Mouse (Mus musculus): Measurements from ENCODE around the gene Cfap44. TPM values are rescaled to one million over a fixed set of nuclear protein-coding genes. Genes with fewer than 3 reads are reported as not detected.
A peak's percentile ranks its signal among the peaks of the same experiment; 100 is the strongest.

Cfap44 gene
- polyA plus RNA-seq, 1 experiment from 2014 or later, result 4.7 TPM

- no peaks in the 10 kb centered on the region for H3K9me3 ChIP-seq (ENCODE audit: low read length)
- H3K36me3 ChIP-seq (ENCODE audit: insufficient read depth, low read length), result 0 out of 2 replicates have a peak, but pooled peaks cover 3% of the 10 kb centered on the region
- H3K9ac ChIP-seq (replicated peaks; ENCODE audit: low read depth), result no peak overlapping the region
- TF ChIP-seq CTCF (IDR thresholded peaks at IDR 0.05) (peak; percentile 85), EP300 (IDR thresholded peaks at IDR 0.05) (no peak)
- no peak overlapping the region for H3K4me2 ChIP-seq (replicated peaks; ENCODE audit: low read depth, low read length)
- H3K27ac ChIP-seq (ENCODE audit: low read length), result no peak overlapping the region
- no peaks in the 10 kb centered on the region for H3K27me3 ChIP-seq (replicated peaks; ENCODE audit: insufficient read depth, low read length)
- H3K4me3 ChIP-seq (ENCODE audit: low read depth, low read length), result no peak overlapping the region
- H3K4me1 ChIP-seq (ENCODE audit: insufficient read depth, low read depth, low read length), result no peaks in the 10 kb centered on the region
- peak; percentile 61 for DNase-seq (ENCODE audit: low spot score)
- ATAC-seq, result no peak
- 83% methylated on average over 10 of the region's 10 CpGs for WGBS
Measured at GRCm38 (mm10) chr16:44361921-44362890, 32.4 kb upstream of the Cfap44 start.

GRCm38 (mm10) chr16:44365522-44365921 lies 29.1 kb upstream of the Cfap44 start:
- TF ChIP-seq EP300 (IDR thresholded peaks at IDR 0.05) (no peak), CTCF (IDR thresholded peaks at IDR 0.05) (no peak)
- Histone ChIP-seq H3K9me3 (ENCODE audit: low read length) (no peaks in the 10 kb centered on the region), H3K27ac (ENCODE audit: low read length) (no peak overlapping the region), H3K27me3 (replicated peaks; ENCODE audit: insufficient read depth, low read length) (no peaks in the 10 kb centered on the region), H3K36me3 (ENCODE audit: insufficient read depth, low read length) (0 out of 2 replicates have a peak, but pooled peaks cover 7% of the 10 kb centered on the region), H3K4me1 (ENCODE audit: insufficient read depth, low read depth, low read length) (no peaks in the 10 kb centered on the region), H3K9ac (replicated peaks; ENCODE audit: low read depth) (no peak overlapping the region), H3K4me3 (ENCODE audit: low read depth, low read length) (no peak overlapping the region), H3K4me2 (replicated peaks; ENCODE audit: low read depth, low read length) (no peak overlapping the region)
- WGBS, result 88% methylated on average over 7 of the region's 7 CpGs
- ATAC-seq (no peak), DNase-seq (ENCODE audit: low spot score) (no peak)

- no peaks in the 10 kb centered on the region for H3K27me3 ChIP-seq (replicated peaks; ENCODE audit: insufficient read depth, low read length)
- 87% methylated on average over 4 of the region's 4 CpGs for WGBS
- DNase-seq (ENCODE audit: low spot score) (no peak), ATAC-seq (no peak)
- no peak overlapping the region for H3K4me2 ChIP-seq (replicated peaks; ENCODE audit: low read depth, low read length)
- no peak overlapping the region for H3K27ac ChIP-seq (ENCODE audit: low read length)
- no peaks in the 10 kb centered on the region for H3K9me3 ChIP-seq (ENCODE audit: low read length)
- H3K4me1 ChIP-seq (ENCODE audit: insufficient read depth, low read depth, low read length), result no peaks in the 10 kb centered on the region
- no peak overlapping the region for H3K9ac ChIP-seq (replicated peaks; ENCODE audit: low read depth)
- peaks cover 19% of the 10 kb centered on the region; the same call in 1 of the 2 replicates for H3K36me3 ChIP-seq (ENCODE audit: insufficient read depth, low read length)
- no peak overlapping the region for H3K4me3 ChIP-seq (ENCODE audit: low read depth, low read length)
- no peak for TF ChIP-seq CTCF (IDR thresholded peaks at IDR 0.05)
- TF ChIP-seq EP300 (IDR thresholded peaks at IDR 0.05), result no peak
Measured at GRCm38 (mm10) chr16:44375459-44375858, 19.1 kb upstream of the Cfap44 start.

- no peak for TF ChIP-seq EP300 (IDR thresholded peaks at IDR 0.05)
- no peak for TF ChIP-seq CTCF (IDR thresholded peaks at IDR 0.05)
- Histone ChIP-seq H3K4me1 (ENCODE audit: insufficient read depth, low read depth, low read length) (no peaks in the 10 kb centered on the region), H3K4me2 (replicated peaks; ENCODE audit: low read depth, low read length) (no peak overlapping the region), H3K4me3 (ENCODE audit: low read depth, low read length) (no peak overlapping the region), H3K27ac (ENCODE audit: low read length) (no peak overlapping the region), H3K36me3 (ENCODE audit: insufficient read depth, low read length) (peaks cover 7% of the 10 kb centered on the region; the same call in 1 of the 2 replicates), H3K9me3 (ENCODE audit: low read length) (no peaks in the 10 kb centered on the region), H3K27me3 (replicated peaks; ENCODE audit: insufficient read depth, low read length) (no peaks in the 10 kb centered on the region), H3K9ac (replicated peaks; ENCODE audit: low read depth) (no peak overlapping the region)
- DNase-seq (ENCODE audit: low spot score), result no peak
- no peak for ATAC-seq
- WGBS, result 72% methylated on average over 4 of the region's 4 CpGs
Measured at GRCm38 (mm10) chr16:44380006-44380405, 14.6 kb upstream of the Cfap44 start.

- 35% methylated on average over 5 of the region's 5 CpGs for WGBS
- H3K27me3 ChIP-seq (replicated peaks; ENCODE audit: insufficient read depth, low read length), result no peaks in the 10 kb centered on the region
- H3K4me1 ChIP-seq (ENCODE audit: insufficient read depth, low read depth, low read length), result no peaks in the 10 kb centered on the region
- no peak overlapping the region for H3K27ac ChIP-seq (ENCODE audit: low read length)
- H3K4me3 ChIP-seq (ENCODE audit: low read depth, low read length), result no peak overlapping the region
- no peaks in the 10 kb centered on the region for H3K9me3 ChIP-seq (ENCODE audit: low read length)
- ATAC-seq (no peak), DNase-seq (ENCODE audit: low spot score) (no peak)
- H3K9ac ChIP-seq (replicated peaks; ENCODE audit: low read depth), result no peak overlapping the region
- H3K4me2 ChIP-seq (replicated peaks; ENCODE audit: low read depth, low read length), result no peak overlapping the region
- TF ChIP-seq EP300 (IDR thresholded peaks at IDR 0.05) (no peak), CTCF (IDR thresholded peaks at IDR 0.05) (no peak)
- peaks cover 7% of the 10 kb centered on the region; the same call in 1 of the 2 replicates for H3K36me3 ChIP-seq (ENCODE audit: insufficient read depth, low read length)
Measured at GRCm38 (mm10) chr16:44381578-44381977, 13.0 kb upstream of the Cfap44 start.

GRCm38 (mm10) chr16:44383549-44383948 lies 11.0 kb upstream of the Cfap44 start:
- DNase-seq (ENCODE audit: low spot score) (peak; percentile 46), ATAC-seq (peak; percentile 77)
- 53% methylated on average over 2 of the region's 2 CpGs for WGBS
- no peak overlapping the region for H3K27ac ChIP-seq (ENCODE audit: low read length)
- peaks cover 13% of the 10 kb centered on the region; the same call in 1 of the 2 replicates for H3K36me3 ChIP-seq (ENCODE audit: insufficient read depth, low read length)
- H3K9ac ChIP-seq (replicated peaks; ENCODE audit: low read depth), result no peak overlapping the region
- no peak for TF ChIP-seq EP300 (IDR thresholded peaks at IDR 0.05)
- no peak for TF ChIP-seq CTCF (IDR thresholded peaks at IDR 0.05)
- no peak overlapping the region for H3K4me2 ChIP-seq (replicated peaks; ENCODE audit: low read depth, low read length)
- H3K27me3 ChIP-seq (replicated peaks; ENCODE audit: insufficient read depth, low read length), result no peaks in the 10 kb centered on the region
- H3K4me1 ChIP-seq (ENCODE audit: insufficient read depth, low read depth, low read length), result no peaks in the 10 kb centered on the region
- no peak overlapping the region for H3K4me3 ChIP-seq (ENCODE audit: low read depth, low read length)
- no peaks in the 10 kb centered on the region for H3K9me3 ChIP-seq (ENCODE audit: low read length)
